Mouse (Mus musculus) urinary bladder, postnatal 10 days (tissue): ENCODE measurements around the gene Kctd3.
"Not testable (repeated sequence)": the region's sequence is repeated elsewhere in the genome, so short reads cannot be mapped to it uniquely, and the experiment has no call there.

Source experiments
- DNase-seq: peaks from one replicate; pipeline ENCODE4 v3.0.0; 2022; ENCODE audit warnings: low spot score

Kctd3 gene

DNA sequence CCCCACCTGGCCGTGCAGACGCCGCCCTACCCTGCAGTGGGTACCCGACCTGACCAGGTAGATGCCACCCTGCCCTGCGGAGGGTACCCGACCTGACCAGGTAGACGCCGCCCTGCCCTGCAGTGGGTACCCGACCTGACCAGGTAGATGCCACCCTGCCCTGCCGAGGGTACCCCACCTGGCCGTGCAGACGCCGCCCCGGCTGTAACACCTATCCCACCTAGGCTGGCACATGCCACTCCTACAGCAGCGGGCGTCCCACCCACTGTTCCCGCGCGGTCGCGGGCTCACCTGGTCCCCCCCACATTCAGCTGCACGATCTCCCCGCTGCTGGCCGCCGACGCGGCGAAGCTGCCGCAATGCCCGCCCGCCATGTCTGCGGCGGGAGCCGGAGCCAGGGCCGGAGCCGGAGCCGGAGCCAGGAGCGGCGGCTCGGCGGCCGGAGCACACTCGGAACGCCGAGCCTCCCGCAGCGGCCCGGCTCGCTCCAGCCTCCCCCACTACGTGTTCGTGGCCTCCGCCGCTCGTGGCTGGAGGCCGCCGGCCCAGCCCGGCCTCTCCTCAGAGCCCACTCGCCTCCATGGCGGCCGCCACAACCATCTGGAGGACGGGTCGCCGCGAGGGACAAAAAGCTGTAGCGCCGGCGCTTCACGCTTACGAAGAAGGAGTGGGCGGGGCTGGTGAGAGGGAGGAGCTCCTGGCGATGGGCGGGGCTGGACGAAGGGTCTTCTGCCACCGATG lies at the start of gene Kctd3:
Kctd3 (minus strand) TSS at position 603 of the 741 bp plus-strand sequence.
- peak; percentile 98 for DNase-seq

DNA sequence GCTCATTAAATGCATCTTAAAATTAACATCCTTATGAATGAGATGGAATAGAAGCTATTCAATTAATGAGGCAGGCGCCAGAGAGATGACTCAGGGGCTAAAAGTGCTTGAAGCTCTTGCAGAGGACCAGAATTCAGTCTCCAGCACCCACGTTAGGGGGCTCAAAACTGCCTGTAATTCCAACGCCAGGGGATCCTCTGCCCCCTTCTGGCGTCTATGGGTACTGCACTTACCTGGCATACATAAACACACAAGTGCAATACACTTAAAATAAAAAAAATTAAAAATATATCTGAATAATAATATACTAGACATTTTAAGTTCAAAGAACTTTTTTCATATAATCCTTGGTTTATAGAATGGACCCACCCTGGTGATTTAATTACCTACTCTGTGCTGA lies 49.8 kb upstream of the Kctd3 start:
- DNase-seq: no peak

DNA sequence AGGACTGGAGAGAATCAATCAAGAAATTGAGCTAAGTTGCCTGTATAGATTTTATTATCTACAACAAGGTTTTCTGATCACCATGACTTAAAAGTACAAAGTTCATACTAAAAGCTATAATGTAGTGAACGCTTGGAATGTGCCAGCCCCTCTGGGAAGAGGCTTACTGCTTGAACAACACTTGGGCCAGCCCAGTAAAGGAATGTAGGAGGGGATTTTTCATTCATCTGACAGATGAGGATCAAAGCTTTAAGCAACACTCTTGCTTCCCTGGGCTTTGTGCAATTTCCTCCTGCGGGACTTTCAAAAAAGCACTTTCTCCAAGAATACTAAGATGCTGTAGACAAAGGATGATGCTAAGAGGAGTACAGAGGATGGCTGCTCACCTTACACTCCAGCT lies 48.3 kb upstream of the Kctd3 start:
- DNase-seq: no peak

DNA sequence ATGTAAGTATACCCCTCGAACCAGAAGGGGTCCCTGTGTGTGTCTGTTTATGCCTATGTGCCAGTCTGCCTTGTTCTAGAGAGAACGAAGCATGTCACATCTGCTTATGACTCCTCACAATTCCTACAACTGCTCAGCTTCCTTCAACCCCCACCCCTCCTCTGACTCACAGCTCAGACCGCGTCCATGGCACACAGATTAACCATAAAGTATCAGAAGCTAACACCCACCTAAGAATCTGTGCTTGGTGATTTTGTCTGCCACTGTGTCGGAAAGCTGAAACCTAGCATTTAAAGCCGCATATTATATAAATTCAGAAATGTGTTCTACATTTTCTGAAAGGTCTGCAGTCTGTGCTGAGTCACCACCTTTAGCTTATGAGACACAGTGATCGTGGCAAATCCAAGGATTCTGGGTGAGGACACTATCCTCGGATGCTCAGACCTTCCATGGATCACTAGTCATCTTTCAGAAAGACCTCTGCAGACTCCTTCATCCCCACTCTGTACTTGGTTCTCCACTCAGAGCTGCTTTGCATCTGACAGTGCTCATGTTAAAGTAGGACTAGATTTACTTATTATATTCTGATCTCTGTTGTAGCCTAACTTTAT lies 47.4 kb upstream of the Kctd3 start:
- DNase-seq: no peak

DNA sequence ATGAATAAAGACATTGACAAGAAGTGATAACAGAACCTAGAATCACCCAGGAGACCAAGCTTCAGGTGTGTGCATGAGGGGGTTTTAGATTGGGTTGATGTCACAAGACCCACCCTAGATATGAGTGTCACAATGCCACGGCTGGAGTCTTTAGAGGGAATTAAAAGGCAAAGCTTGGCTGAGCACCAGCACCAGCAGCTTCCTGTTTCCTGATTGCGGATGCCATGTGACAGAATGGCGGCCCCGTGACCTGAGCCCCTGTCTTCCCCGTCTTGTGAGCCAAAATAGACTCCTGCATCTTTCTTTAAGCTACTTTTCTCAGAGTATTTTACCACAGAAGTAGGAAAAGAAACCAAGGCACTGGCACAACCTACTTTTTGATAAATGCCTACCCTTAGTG lies 46.5 kb upstream of the Kctd3 start:
- DNase-seq: no peak

DNA sequence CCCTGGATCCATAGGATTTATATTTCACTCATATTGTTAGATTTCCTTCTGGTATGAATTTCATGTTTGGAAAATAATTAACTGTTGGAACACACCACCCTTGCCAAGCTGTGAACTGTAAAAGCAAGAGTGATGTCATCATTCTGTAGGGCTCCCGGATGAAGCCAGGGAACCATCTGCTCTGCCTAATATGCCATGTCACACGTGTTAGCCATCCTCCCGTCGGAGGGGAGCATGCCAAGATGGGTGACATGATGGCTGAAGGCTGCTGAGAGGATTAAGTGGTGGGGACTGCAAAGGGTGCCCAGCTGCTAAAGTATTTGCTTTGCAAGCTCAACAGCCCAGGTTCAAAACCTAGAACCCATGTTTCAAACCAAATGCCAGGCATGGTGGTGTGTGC lies 44.5 kb upstream of the Kctd3 start:
- no peak for DNase-seq

DNA sequence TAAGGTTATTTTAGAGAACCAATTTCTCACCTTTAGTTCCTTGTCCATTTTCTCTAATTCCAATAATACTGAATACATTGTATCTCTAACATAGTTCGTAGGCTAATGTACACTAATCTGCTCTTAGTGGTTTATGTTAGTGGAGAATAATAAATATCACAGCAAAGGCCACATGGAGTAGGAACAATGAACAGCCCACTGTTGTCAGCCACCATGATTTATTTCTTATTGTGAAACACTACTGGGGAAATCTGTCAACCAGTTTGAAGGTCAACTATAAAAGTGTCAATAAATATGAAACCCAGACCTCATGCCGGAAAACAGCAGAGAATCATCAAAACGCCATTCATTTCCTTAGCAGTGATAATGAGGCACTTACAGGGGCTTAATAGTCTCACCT lies 42.5 kb upstream of the Kctd3 start:
- no peak for DNase-seq

DNA sequence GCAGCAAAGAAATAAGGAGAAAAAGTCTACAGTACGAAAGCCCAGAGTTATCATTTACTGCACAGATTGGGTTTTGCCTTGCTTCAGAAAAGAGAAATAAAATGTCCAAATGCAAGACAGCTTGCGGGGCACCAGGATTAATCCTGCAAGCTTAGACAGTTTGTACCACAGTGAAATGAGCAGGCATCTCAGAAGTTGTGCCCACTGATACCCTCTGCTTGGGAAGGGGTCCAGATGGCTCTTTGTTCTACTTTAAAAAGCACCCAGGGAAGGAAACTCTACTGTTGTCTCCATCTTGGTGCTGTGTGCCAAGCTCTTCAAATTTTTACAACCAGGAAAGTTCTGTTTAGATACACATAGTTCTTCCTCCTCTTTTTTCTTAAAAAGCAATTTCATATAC lies 40.7 kb upstream of the Kctd3 start:
- no peak for DNase-seq

DNA sequence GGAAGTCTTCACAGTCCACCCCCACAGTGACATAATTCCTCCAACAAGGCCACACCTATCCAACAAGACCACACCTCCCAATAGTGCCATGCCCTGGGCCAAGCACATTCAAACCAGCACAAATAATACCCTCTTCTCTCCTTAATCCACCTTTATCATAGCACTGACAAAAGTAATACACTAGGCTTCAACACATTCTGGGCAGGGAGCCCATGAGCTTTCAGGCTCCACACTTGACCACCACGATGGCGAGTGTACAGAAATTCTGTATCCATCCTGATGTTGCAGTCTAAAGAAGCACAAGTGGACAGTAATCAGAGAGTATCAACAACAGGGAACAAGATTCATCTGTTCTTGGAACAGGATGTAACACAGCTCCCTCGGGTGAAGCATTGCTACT lies 40.3 kb upstream of the Kctd3 start:
- no peak for DNase-seq

DNA sequence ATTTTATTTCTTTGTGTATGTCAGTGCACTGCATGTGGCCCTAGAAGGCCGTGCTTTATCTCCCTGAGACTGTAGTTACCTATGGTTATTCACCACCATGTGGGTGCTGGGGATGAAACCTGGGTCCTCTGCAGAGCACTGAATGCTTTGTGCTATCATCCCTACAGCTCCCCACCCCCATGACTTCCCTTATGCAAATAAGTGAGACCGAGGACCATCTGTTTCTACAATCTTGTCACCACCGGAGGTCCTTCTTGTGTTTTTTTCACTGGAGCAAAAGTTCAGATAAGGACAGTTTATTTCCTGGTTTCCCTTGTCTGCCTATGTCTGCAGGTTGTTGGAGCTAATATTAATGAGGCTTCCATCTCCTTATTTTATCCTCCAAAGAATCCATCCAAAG lies 39.2 kb upstream of the Kctd3 start:
- DNase-seq: no peak

DNA sequence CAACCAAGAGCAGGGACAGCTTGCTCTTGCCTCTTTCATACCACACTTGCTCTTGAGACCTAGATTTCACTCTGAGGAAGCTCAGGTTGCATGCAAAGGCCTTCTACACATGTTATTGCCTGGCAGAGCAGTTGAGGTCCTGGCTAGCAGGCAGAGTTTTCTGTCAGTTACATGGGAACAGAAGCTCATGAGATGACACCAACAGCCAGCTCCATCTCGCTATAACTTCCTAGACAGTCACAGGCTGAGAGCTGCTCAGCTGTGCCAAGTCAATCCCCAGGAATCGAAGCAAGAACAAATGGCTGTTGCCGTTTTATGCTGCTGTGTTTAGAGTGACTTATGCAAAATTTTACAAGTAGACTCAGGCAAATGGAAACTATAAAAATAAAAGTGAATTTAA lies 38.7 kb upstream of the Kctd3 start:
- DNase-seq: no peak

DNA sequence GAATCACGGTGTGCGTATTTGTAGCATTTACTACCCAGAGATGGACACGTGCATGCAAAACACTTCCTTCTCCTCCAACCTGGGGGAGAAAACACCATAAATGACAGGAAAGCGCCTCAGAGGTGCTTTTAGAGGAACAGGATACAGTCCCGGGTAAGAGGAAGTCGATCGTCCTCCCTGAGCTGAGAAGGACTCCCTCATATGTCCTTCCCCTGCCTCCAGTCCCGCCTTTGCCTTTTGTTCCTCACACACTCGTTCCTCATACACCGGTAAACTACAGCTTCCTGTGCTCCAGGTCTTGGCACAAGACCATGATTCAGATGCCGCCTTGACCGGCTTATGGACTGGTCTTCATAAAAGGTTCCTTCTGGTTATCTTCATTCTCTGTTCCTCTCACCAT lies 33.6 kb upstream of the Kctd3 start:
- no peak for DNase-seq

DNA sequence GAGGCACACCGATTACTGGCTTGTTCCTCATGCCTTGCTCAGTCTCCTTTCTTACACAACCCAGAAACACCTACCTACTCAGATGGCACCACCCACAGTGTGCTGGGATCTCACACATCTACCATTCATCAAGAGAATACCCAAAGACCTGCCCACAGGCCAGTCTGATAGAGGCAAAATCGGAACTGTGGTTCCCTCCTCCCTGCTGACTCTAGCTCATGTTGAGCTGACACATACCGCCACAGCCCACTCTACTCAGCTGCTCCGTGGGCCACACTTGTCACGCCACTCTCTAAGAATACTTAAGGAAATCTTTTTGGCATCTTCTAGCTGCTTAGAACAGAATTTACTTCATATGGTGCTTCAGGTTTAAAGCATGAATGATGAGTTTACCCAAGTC lies 31.7 kb upstream of the Kctd3 start:
- DNase-seq: no peak

DNA sequence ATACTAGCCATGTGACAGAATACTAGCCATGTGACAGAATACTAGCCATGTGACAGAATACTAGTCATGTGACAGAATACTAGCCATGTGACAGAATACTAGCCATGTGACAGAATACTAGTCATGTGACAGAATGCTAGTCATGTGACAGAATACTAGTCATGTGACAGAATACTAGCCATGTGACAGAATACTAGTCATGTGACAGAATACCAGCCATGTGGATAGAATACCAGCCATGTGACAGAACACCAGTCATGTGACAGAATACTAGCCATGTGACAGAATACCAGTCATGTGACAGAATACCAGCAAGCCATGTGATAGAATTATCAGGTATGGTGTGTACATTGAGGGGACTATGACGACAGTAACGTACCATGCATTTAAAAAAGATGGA lies 25.2 kb upstream of the Kctd3 start:
- DNase-seq: not testable (repeated sequence)

DNA sequence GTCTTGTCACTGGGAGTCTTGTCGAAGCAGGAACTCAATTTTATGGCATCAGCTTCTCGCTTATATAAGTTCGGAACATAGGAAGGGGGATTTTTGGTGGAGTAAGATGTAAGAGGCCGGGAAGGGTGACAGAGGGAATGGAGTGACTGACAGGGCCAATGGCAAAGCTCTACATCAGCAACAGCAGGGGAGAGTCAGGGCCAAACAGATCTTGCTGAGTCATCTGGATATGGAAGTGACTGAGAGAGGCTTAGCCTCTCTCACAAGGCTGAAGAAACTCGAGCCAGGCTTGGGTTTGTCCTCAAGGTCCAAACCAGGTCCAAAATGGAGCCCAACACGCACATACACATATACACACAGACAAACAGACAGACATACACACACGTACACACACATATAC lies 23.3 kb upstream of the Kctd3 start:
- DNase-seq: no peak

DNA sequence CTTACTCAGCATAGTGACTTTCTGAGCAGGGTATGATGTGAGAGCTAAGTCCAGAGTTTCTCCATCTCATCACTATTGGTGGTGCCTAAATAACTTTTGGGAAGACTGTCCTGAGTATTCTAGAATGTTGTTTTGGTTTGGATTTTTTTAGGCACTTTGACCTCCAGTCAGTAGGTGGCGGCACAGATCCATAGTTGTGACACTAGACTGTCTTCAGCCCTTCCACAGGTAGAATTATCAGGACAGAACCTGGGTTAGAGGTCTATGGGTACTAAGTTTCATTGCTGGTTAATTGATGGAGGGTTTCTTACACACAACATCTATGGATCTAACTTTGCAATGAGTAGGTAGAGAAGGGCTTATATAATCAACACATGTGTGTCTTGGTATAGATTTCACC lies 20.6 kb upstream of the Kctd3 start:
- no peak for DNase-seq

DNA sequence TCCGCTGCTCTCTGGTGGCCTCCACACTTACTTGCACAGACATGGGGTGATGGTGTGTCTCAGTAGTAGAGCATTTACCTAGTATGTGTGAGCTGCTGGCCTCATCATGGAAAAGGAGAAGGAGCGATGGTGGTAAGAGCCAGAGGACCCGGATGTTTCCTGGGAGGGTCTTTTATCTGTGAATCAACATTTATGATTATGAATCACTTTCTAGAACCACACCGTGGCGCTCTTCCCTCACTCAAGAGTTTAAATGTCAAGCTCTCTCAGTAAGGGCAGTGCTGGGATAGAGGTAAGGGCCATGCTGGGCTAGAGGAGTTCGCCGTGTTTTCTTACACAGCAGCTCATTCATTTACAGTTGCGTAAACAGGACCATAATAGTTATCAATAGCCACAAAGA lies 19.2 kb upstream of the Kctd3 start:
- no peak for DNase-seq

DNA sequence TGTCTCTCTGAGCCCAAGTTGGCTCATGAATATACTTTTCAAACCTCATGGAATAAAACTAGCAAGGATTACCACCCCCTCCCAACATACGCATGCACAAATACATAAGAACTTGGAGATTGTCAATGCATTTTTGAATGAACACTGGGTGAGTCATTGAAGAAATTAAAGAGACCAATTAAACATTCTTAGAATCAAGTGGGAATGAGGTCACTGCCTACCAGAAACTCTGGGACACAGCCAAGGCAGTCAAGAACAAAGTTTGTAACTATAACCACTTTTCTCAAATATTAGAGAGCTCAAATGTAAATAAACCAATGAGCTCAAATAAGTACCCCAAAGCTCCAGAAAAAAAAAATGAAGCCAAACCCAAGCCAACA lies 16.1 kb upstream of the Kctd3 start:
- no peak for DNase-seq

DNA sequence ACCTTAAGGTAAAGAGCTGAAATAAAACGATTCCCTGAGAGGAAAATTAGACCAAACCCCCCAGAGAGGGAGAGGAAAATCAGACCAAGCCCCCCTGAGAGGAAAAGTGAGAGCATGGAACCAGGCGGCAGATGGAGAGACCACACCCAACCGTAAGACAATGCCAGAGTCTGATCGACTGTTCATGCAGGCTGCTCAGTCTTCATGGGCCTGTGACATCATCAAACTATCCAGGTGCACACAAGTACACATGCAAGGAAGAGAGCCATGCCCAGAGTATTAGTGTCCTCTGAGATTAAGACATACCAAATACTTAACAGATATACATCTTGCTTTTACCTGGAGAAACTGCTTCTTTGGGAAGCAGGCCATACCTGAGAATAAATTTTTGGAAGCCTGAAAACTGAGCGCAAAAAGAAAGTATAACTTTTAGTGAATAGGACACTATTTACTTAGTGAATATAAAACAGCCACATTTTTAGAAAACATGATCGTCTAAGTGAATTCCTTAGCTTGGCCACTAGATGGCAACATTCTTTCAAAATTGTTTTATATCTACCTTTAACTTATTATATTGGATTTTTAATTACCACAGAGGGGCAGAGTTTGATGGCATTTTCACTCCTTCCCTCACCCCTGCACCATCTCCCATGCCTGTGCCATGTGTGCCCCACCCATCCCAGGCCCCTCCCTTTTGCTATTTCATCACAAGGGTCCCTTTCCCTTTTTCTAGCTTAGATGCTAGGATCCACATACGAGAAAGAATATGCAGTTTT lies 15.5 kb upstream of the Kctd3 start:
- DNase-seq: no peak

DNA sequence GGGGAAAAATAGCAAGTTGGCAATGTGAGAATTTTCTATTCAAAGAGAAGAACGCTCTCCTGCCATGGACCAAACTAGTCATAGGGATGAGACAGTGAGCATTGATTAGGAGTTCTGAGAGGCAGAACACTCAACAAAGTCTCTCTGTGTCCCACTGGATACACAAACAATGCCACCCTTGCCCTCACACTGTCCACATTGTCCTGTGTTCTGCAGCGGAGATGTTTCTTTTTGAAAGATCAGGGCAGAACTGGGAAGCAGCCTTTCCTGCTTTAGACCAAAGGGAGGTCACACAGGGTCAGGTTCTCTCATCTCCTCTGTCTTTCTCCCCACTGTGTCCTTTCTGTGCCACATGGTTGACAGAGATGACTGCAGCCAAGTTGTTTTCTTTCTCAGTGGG lies 7.7 kb upstream of the Kctd3 start:
- no peak for DNase-seq

DNA sequence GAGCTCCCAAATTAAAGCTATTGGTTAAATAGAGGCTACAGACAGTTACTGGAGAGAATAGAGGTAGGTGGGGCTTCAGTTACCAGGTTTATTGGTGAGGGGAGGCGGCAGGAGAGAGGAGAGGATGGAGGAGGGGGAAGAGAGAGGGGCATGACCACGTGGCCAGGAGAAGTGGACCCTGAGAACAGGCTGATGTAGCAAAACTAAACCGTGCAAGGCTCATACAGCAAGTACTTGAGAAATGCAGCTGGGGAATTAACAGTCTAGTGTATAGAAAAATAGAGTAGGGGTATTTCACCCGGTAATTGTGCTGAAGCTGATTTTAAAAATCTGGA lies 5.9 kb upstream of the Kctd3 start:
- no peak for DNase-seq

DNA sequence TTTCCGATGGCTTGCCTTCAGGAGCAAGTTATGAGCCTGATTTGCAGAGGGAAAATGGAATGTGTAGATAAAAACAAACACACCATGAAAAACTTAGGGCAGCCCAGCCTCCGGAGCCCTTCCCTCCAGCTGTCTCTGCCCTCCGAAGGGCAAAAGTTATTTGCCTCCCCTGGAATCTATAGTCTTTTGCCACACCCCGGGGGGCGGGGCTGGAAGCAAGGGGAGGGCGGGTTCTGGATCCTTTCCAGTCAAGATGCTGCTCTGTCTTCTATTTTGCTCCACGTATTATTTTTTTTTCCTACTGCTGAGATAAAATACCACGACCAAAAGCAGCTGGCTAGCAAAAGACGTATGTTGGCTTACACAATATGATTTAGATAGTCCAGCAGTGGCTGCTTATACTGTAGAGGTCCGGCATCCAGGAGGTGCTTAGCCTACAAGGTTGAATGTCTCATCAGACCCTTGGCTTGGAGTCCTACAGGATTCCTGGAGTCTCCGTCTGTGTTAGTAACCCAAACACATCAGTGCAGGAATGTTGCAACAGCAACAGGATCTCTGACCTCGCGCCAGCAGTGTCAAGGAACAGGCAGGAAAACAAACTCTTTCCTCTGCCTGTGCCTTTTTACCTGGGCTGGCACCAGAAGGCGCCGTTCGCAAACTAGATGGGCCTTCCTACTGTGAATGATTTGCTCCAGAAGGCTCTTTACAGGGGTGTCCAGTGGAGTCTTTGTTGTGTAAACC lies 5.4 kb upstream of the Kctd3 start:
- DNase-seq: no peak

DNA sequence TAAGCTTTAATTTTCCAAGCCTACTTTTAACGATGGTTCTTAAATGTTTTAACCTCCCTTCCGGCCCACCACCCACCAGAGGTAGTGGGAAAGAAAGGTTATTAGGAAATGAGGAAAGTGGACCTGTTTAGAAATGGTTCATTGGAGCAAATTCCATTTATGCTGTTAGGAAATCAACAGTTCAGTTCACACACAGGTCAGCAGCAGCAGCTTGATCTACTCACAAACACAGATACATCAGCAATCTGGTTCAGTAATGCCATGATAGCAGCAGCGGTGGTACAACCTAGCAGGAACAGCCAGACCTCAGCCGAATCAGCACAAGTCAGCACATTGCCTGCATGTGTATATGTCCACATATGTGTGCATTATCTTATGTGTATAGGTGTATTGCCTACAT lies 3.0 kb upstream of the Kctd3 start:
- DNase-seq: no peak
